Mouse (Mus musculus) heart, adult 2 months (tissue): ENCODE measurements at regions not wholly inside any gene's neighbourhood (a gene's known extent, or its start where the extent isn't known, plus 50 kb on each side); places are given as distances from the start of the nearest gene placed in this dataset.
A peak's percentile ranks its signal among the peaks of the same experiment; 100 is the strongest.

Source experiments
- DNase-seq, 2 experiments: peaks; one replicate each; pipeline ENCODE4 v3.0.0; 2021
- H3K27ac ChIP-seq: fragments of 200-600 bp; 2 replicates; pipeline ENCODE4 v1.8.1; 2022
- H3K27me3 ChIP-seq: fragments of 200-500 bp; 2 replicates; pipeline ENCODE4 v1.6.1; 2012; ENCODE audit warnings: mild to moderate bottlenecking, low read length, inconsistent platforms, mixed read lengths; ENCODE audit not compliant: control insufficient read depth, insufficient read depth
- H3K36me3 ChIP-seq: fragments of 200-500 bp; 2 replicates; pipeline ENCODE4 v1.6.1; 2012; ENCODE audit warnings: low read length, inconsistent platforms; ENCODE audit not compliant: control insufficient read depth, insufficient read depth
- H3K4me1 ChIP-seq: fragments of 200-500 bp; 2 replicates; pipeline ENCODE4 v1.6.1; 2011; ENCODE audit warnings: low read length; ENCODE audit not compliant: control insufficient read depth, insufficient read depth
- H3K4me3 ChIP-seq: fragments of 200-600 bp; 2 replicates; pipeline ENCODE4 v1.8.1; 2022
- H3K79me2 ChIP-seq: fragments of 200-500 bp; replicated peaks from 2 replicates; pipeline ENCODE4 v1.6.1; 2012; ENCODE audit warnings: mild to moderate bottlenecking, inconsistent platforms, low read length, moderate library complexity, mixed read lengths; ENCODE audit not compliant: control insufficient read depth, insufficient read depth
- H3K9ac ChIP-seq: fragments of 200-500 bp; 2 replicates; pipeline ENCODE4 v1.6.1; 2012; ENCODE audit warnings: low read depth, mild to moderate bottlenecking, control low read depth, inconsistent platforms, low read length, mixed read lengths
- CTCF ChIP-seq: fragments of 200-600 bp; IDR thresholded peaks from 2 replicates; pipeline ENCODE4 v1.8.1; 2022; ENCODE audit warnings: antibody characterized with exemption, mild to moderate bottlenecking, moderate library complexity
- EP300 ChIP-seq: fragments of 200-500 bp; IDR thresholded peaks from 2 replicates; pipeline ENCODE4 v1.6.1; 2011; ENCODE audit warnings: low read depth, low read length, control low read depth; ENCODE audit not compliant: insufficient read depth
- POLR2A ChIP-seq: fragments of 200-500 bp; IDR thresholded peaks from 2 replicates; pipeline ENCODE4 v1.6.1; 2011; ENCODE audit warnings: mild to moderate bottlenecking, low read depth, low read length, control low read depth; ENCODE audit not compliant: insufficient read depth
- WGBS: fragments of 180-500 bp; shearing (Covaris S2); methylation state at CpG from one replicate; pipeline ENCODE4 v1.1.7; 2018; 5-methylcytosine and 5-hydroxymethylcytosine counted together
- intact Hi-C: fragments of 180-260 bp; cut with DNase I; formaldehyde crosslinking; loops from one replicate; pipeline ENCODE4 v1.15.1; 2025

DNA sequence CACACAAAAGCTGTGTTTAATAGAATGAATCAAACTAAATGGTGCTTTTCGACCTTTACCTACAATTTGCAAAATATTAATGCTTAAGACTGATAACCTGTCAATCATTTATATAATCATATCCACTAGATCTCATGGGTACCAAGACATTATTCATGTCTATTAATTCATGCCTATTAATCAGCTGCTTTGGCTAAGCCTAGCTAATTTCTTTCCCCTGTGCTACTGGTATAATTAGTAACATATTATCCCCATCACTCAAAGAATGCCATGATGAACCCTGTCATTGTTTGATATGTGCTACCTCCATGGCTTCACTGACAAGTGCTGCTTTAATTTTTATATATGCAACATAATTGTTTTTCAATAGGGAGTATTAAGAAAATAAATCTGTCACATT is 474.1 kb upstream of the Kcnd2 start:
- no peaks in the 10 kb centered on the region for H3K79me2 ChIP-seq
- H3K27ac ChIP-seq: no peak overlapping the region
- no peak overlapping the region for H3K4me3 ChIP-seq
- WGBS: 43% methylated on average over 1 of the region's 1 CpGs
- no peaks in the 10 kb centered on the region for H3K4me1 ChIP-seq
- H3K27me3 ChIP-seq: no peaks in the 10 kb centered on the region
- intact Hi-C loops: no loop called here
- H3K36me3 ChIP-seq: no peaks in the 10 kb centered on the region
- no peak for DNase-seq
- H3K9ac ChIP-seq: no peak overlapping the region
- no peak for TF ChIP-seq EP300
- no peak for TF ChIP-seq CTCF
- no peak for TF ChIP-seq POLR2A

- TF ChIP-seq CTCF: no peak
- TF ChIP-seq POLR2A: no peak
- no peak for TF ChIP-seq EP300
- Histone ChIP-seq H3K9ac (no peak overlapping the region), H3K4me3 (no peak overlapping the region), H3K27ac (peak overlapping the region; percentile 38), H3K4me1 (no peaks in the 10 kb centered on the region), H3K27me3 (no peaks in the 10 kb centered on the region), H3K36me3 (no peaks in the 10 kb centered on the region), H3K79me2 (no peaks in the 10 kb centered on the region)
- DNase-seq: peak in 1 of 2 experiments; percentile 12
- intact Hi-C loops: loop anchor here (5.0 kb wide), 1 partner anchor 55 kb away; no protein-coding TSS in a partner anchor
Measured at GRCm38 (mm10) chr6:20757240-20757639, 458.1 kb upstream of the Kcnd2 start.

- H3K36me3 ChIP-seq: no peaks in the 10 kb centered on the region
- DNase-seq: no peak
- no peak overlapping the region for H3K9ac ChIP-seq
- H3K79me2 ChIP-seq: no peaks in the 10 kb centered on the region
- H3K4me3 ChIP-seq: no peak overlapping the region
- H3K4me1 ChIP-seq: no peaks in the 10 kb centered on the region
- no peak overlapping the region for H3K27ac ChIP-seq
- WGBS: 46% methylated on average over 1 of the region's 1 CpGs
- no peaks in the 10 kb centered on the region for H3K27me3 ChIP-seq
- intact Hi-C loops: no loop called here
- TF ChIP-seq EP300 (no peak), POLR2A (no peak), CTCF (no peak)
Measured at GRCm38 (mm10) chr6:20761300-20761699, 454.0 kb upstream of the Kcnd2 start.

GRCm38 (mm10) chr6:20775872-20776271 is 439.4 kb upstream of the Kcnd2 start:
- Histone ChIP-seq H3K4me3 (no peak overlapping the region), H3K9ac (no peak overlapping the region), H3K4me1 (no peaks in the 10 kb centered on the region), H3K36me3 (no peaks in the 10 kb centered on the region), H3K27me3 (no peaks in the 10 kb centered on the region), H3K79me2 (no peaks in the 10 kb centered on the region), H3K27ac (no peak overlapping the region)
- DNase-seq: no peak
- TF ChIP-seq EP300: no peak
- TF ChIP-seq CTCF: no peak
- TF ChIP-seq POLR2A: no peak
- 71% methylated on average over 1 of the region's 1 CpGs for WGBS
- intact Hi-C loops: no loop called here
